Mouse (Mus musculus) forebrain, postnatal 0 days (tissue): ENCODE measurements at regions not wholly inside any gene's neighbourhood (a gene's known extent, or its start where the extent isn't known, plus 50 kb on each side); places are given as distances from the start of the nearest gene placed in this dataset.

Experiments used
- ATAC-seq: fragments of 200-750 bp; cut with Nextera tagmentation; 2 replicates; pipeline ENCODE4 v1.8.0; 2017; ENCODE audit warnings: mild to moderate bottlenecking, moderate library complexity
- DNase-seq: peaks from one replicate; pipeline ENCODE4 v3.0.0-alpha.2; 2015
- H3K27ac ChIP-seq: fragments of 300-500 bp; sonication (generic); 2 replicates; pipeline ENCODE4 v1.5.1; 2014; ENCODE audit warnings: low read depth, mild to moderate bottlenecking, antibody characterized with exemption, low read length, moderate library complexity, mixed read lengths
- H3K27me3 ChIP-seq: fragments of 300-500 bp; sonication (generic); 2 replicates; pipeline ENCODE4 v1.6.1; 2014; ENCODE audit warnings: mild to moderate bottlenecking, low read length, mixed read lengths; ENCODE audit not compliant: insufficient read depth
- H3K36me3 ChIP-seq: fragments of 300-500 bp; sonication (generic); 2 replicates; pipeline ENCODE4 v1.6.1; 2014; ENCODE audit warnings: mild to moderate bottlenecking, moderate library complexity; ENCODE audit not compliant: insufficient read depth
- H3K4me1 ChIP-seq: fragments of 300-500 bp; sonication (generic); 2 replicates; pipeline ENCODE4 v1.6.1; 2014; ENCODE audit warnings: antibody characterized with exemption; ENCODE audit not compliant: insufficient read depth
- H3K4me2 ChIP-seq: fragments of 300-500 bp; sonication (generic); 2 replicates; pipeline ENCODE4 v1.6.1; 2014; ENCODE audit warnings: low read depth, mild to moderate bottlenecking, moderate library complexity
- H3K4me3 ChIP-seq: fragments of 300-500 bp; sonication (generic); 2 replicates; pipeline ENCODE4 v1.5.1; 2014; ENCODE audit warnings: low read depth, low read length, mixed read lengths
- H3K9ac ChIP-seq: fragments of 300-500 bp; sonication (generic); 2 replicates; pipeline ENCODE4 v1.6.1; 2014; ENCODE audit warnings: mild to moderate bottlenecking
- H3K9me3 ChIP-seq: fragments of 300-500 bp; sonication (generic); 2 replicates; pipeline ENCODE4 v1.6.1; 2016; ENCODE audit warnings: low read length
- CTCF ChIP-seq: sonication (generic); IDR thresholded peaks from 2 replicates; pipeline ENCODE4 v1.5.1; 2016; ENCODE audit warnings: antibody characterized with exemption, control low read depth, low read depth
- WGBS: fragments of 180-500 bp; shearing (Covaris S2); extraction: QIAGEN DNeasy Blood & Tissue Kit; methylation state at CpG from one replicate; pipeline ENCODE4 v1.1.7; 2014; 5-methylcytosine and 5-hydroxymethylcytosine counted together

DNA sequence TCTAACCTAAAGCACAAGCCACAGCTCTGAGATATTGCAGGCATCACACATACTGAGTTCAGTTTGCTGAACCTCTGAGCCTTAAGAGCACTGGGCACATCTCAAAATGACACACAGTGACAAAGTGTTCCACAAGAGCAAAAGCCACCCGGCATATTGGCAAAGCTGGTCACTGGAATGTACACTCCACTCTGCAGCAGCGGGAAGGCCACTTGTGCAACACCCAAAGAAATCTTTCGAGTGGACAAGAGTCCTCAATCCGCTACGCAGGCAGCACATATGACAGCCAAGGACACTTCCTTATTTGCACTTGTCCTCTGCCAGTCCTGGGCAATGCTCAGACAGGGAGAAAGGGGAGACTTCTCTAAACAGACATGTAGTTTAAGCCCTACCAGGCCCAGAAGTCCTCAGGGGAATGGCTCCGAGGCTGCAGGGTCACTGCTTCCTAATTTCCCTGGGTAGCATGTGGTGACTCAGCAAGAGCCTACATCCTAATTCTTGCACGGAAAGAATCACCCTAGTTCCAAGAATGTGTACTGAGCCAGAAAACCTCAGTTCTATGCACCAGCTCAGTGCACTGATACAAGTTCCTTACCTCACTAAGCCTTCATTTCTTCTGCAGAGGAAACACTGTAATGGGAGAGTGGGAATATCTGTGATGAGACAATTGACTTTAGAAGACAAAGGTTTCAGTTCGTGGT is 144.5 kb upstream of the Ppargc1a start:
- H3K9ac ChIP-seq: no peak overlapping the region
- TF ChIP-seq CTCF: no peak
- ATAC-seq (no peak), DNase-seq (no peak)
- H3K27me3 ChIP-seq: no peaks in the 10 kb centered on the region
- H3K4me1 ChIP-seq: no peaks in the 10 kb centered on the region
- WGBS: 82% methylated on average over 8 of the region's 8 CpGs
- no peaks in the 10 kb centered on the region for H3K9me3 ChIP-seq
- no peak overlapping the region for H3K27ac ChIP-seq
- H3K4me2 ChIP-seq: no peak overlapping the region
- H3K36me3 ChIP-seq: no peaks in the 10 kb centered on the region
- H3K4me3 ChIP-seq: no peak overlapping the region

- TF ChIP-seq CTCF: no peak
- 91% methylated on average over 4 of the region's 4 CpGs for WGBS
- H3K9ac ChIP-seq: no peak overlapping the region
Observed at GRCm38 (mm10) chr5:51710664-51711063, 143.1 kb upstream of the Ppargc1a start.

DNA sequence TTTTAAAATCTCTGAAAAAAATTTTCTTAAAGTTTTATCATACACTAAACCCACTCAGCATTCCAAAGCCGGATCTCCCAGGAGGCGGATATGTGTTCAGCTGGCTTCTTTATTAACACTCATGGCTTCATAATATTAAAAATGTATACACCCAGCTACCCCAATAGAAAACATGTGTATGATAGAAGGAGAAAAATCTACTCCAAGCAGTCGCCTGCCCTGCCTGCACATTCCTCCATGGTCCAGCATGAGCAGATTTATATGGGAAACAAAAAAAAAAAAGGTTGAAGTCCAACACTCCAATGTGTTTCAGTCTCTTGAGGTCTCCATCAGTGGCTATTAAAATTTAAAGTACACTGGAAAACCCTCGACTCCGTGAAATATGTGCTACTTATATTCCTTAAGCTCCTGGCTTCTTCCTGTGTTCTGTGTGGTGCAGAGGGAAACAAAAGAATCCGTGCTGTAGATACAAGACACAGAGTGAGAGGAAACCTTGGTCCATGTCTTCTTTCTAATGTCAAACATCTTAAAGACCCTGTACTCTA is 142.0 kb upstream of the Ppargc1a start:
- Histone ChIP-seq H3K27me3 (no peaks in the 10 kb centered on the region), H3K9me3 (no peaks in the 10 kb centered on the region), H3K27ac (no peak overlapping the region), H3K36me3 (no peaks in the 10 kb centered on the region), H3K9ac (no peak overlapping the region), H3K4me1 (no peaks in the 10 kb centered on the region), H3K4me3 (no peak overlapping the region), H3K4me2 (no peak overlapping the region)
- ATAC-seq: no peak
- 91% methylated on average over 6 of the region's 6 CpGs for WGBS
- no peak for DNase-seq
- TF ChIP-seq CTCF: no peak

More at GRCm38 (mm10) chr5:51710664-51711063, 143.1 kb upstream of the Ppargc1a start:
- H3K4me3 ChIP-seq: no peak overlapping the region
- no peaks in the 10 kb centered on the region for H3K4me1 ChIP-seq
- no peaks in the 10 kb centered on the region for H3K36me3 ChIP-seq
- DNase-seq: no peak
- H3K27me3 ChIP-seq: no peaks in the 10 kb centered on the region
- H3K4me2 ChIP-seq: no peak overlapping the region
- no peak overlapping the region for H3K27ac ChIP-seq
- ATAC-seq: no peak
- no peaks in the 10 kb centered on the region for H3K9me3 ChIP-seq

DNA sequence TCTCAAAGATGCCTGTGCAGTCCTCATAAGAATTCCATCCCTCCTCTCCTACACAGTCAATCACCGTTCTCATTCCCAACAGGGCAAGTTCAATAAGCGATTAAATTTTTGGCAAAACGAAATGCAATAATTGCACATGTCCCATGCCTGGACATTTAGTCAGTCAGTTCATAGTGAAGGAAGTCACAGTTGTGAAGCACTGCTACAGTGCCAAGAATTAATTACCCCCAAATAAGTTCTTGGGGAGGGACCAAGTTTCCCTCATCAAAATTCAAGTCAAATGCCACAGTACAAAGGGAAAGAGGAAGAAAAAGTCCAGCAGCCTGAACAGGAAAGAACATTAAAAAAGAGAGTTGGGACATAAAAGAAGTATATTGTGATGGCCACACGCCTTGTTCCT is 112.4 kb upstream of the Ppargc1a start:
- DNase-seq (peak; percentile 32), ATAC-seq (peak; percentile 61)
- H3K4me3 ChIP-seq: no peak overlapping the region
- no peaks in the 10 kb centered on the region for H3K36me3 ChIP-seq
- H3K9me3 ChIP-seq: no peaks in the 10 kb centered on the region
- H3K27ac ChIP-seq: no peak overlapping the region
- no peak overlapping the region for H3K4me2 ChIP-seq
- TF ChIP-seq CTCF: no peak
- H3K9ac ChIP-seq: no peak overlapping the region
- WGBS: 36% methylated on average over 4 of the region's 4 CpGs
- H3K4me1 ChIP-seq: 0 out of 2 replicates have a peak, but pooled peaks cover 7% of the 10 kb centered on the region
- H3K27me3 ChIP-seq: no peaks in the 10 kb centered on the region

DNA sequence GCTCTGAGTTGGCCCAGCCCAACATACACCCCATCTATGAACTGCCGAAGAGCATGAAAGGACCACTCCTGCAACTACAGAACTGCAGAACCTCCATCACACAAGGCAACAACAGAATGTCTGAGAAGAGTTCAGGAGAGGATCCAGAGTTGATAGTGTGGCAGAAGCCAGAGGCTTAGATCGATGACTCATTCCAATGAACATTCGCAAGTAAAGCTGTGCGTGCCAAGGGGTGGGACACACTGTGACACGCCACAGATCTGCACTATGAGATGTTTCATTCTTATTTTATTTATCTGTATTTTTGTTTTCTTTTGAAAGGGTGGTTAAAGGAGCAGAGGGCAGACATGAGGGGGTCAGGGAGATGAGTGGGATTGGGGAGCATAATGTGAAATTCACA is 103.7 kb upstream of the Ppargc1a start:
- WGBS: 88% methylated on average over 5 of the region's 5 CpGs
- Histone ChIP-seq H3K36me3 (no peaks in the 10 kb centered on the region), H3K27me3 (no peaks in the 10 kb centered on the region), H3K4me2 (no peak overlapping the region), H3K9ac (no peak overlapping the region), H3K4me3 (no peak overlapping the region), H3K4me1 (no peaks in the 10 kb centered on the region), H3K9me3 (no peaks in the 10 kb centered on the region), H3K27ac (no peak overlapping the region)
- ATAC-seq: no peak
- no peak for DNase-seq
- no peak for TF ChIP-seq CTCF

GRCm38 (mm10) chr5:51665241-51665640 is 97.7 kb upstream of the Ppargc1a start:
- Histone ChIP-seq H3K4me3 (no peak overlapping the region), H3K9ac (no peak overlapping the region), H3K36me3 (no peaks in the 10 kb centered on the region), H3K4me1 (no peaks in the 10 kb centered on the region), H3K27me3 (no peaks in the 10 kb centered on the region), H3K4me2 (no peak overlapping the region), H3K27ac (no peak overlapping the region), H3K9me3 (no peaks in the 10 kb centered on the region)
- no peak for ATAC-seq
- no peak for TF ChIP-seq CTCF
- WGBS: 91% methylated on average over 6 of the region's 6 CpGs
- no peak for DNase-seq

DNA sequence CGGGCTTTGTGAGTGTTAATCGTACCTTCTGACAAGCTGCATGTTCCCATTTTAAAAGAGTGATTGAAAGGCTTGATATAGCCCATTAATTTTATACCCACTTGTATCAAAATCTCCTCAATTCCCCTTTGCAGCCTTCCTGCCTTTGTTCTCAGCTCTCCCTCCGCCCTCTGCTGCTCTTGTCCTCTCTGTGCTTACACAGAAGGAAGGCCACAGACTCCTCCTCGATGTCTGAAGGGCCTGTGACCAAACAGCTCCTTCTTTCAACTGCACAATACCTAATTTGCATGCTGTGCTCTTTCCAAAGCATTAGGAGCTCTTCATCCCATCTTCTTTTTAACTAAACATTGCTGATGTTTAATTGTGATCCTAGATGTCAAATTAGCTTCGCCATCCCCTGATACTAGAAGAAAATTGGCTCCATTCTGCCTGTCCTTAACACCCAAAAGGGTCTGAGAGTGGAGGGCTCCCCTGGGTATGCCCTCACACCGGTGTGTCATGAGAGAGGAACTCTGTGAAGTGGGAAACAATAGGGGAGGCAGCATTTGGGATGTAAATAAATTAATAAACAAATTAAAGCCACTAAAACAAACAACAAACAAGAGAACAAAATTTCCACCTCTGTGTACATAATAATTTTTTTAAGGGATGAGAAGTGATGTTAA is 90.8 kb upstream of the Ppargc1a start:
- Histone ChIP-seq H3K27me3 (no peaks in the 10 kb centered on the region), H3K4me3 (no peak overlapping the region), H3K4me1 (no peaks in the 10 kb centered on the region), H3K36me3 (no peaks in the 10 kb centered on the region), H3K9ac (no peak overlapping the region), H3K4me2 (no peak overlapping the region), H3K9me3 (no peaks in the 10 kb centered on the region), H3K27ac (no peak overlapping the region)
- DNase-seq: no peak
- no peak for TF ChIP-seq CTCF
- 34% methylated on average over 6 of the region's 6 CpGs for WGBS
- no peak for ATAC-seq
